Mouse (Mus musculus): ENCODE data around the gene Ibsp.

The Ibsp gene

DNA sequence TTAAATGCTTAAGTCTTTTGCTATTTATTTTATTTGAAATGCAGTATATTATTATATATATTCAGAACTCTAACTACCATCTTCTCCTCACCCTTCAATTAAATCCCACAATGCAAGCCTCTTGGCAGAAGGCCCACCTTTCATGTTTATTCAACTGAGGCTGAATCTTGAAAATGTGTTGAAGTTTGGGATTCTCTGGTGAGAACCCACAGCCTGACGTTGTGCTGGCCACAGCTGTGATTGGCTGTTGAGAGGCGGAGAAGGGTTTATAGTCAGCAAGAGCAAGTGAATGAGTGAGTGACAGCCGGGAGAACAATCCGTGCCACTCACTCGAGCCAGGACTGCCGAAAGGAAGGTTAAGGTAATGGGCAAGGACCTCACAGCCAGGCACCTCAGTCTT lies at the start of gene Ibsp:
TSS of gene Ibsp (plus strand) at position 178 of the 400 bp plus-strand sequence.
- DNase-seq (ENCODE audit: low read depth): no peak

DNA sequence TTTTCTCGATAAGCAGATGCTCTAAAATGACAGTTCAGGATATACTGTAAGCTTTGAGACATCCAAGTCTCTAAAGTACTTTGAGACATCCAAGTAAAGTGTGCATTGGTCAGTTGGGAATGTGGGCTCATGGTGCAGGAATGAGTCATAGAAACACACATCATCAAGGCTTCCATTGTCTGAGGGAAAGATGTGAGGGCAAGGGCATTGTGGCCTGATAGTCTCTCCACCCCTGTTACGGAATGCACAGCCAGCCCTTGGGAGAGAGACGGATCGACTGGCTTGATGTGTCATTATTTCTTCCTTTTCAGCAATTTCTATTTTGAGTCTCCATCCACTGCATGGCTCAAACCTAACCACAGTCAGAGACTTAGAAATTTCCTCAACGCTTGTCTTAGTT lies 47.2 kb upstream of the Ibsp start:
- DNase-seq (ENCODE audit: low read depth): no peak

DNA sequence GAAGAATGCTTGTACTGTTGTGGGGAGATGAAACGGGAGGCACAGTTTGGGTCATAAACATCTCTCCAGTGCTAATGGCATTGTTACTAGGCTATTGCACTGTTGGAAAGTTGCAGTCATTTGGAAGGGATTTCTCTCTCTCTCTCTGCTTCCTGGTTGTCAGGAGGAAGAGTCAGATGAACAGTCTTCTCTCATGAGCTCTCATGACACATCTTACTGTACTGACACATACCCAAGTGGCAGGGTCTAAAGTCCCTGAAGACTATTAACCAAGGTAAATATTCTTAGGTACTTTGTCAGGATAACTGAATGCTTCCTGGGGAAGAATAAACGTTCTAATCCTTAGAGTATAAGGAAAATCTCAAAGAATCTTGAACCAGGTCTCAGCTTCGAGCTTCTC lies 42.4 kb upstream of the Ibsp start:
- DNase-seq (ENCODE audit: low read depth): no peak

DNA sequence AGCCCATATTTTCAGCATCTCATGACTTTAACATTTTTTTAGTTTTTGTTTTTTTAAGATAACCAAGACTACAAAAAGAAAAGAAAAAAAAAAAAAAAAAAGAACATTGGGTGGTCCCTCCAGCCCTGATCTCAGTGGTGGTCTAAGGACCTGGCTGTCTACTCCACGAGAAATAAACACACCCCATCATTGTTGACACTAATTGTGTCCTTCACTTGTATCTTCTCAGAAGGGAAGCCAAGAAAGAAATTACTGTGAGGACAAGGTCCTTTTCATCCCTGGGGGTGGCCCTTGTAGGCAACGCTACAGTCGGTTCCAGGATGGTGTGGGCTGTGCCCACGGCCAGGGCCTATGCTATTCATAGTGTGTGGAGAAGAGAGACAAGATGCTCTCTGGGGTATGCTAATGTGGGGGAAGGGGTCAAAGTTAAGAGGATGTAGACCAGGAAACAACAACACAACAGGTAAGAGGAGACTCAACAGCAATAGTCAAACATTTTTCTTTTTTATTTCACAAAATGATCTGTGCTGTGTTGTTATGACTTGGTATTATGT lies 37.0 kb upstream of the Ibsp start:
- no peak for DNase-seq (ENCODE audit: low read depth)

DNA sequence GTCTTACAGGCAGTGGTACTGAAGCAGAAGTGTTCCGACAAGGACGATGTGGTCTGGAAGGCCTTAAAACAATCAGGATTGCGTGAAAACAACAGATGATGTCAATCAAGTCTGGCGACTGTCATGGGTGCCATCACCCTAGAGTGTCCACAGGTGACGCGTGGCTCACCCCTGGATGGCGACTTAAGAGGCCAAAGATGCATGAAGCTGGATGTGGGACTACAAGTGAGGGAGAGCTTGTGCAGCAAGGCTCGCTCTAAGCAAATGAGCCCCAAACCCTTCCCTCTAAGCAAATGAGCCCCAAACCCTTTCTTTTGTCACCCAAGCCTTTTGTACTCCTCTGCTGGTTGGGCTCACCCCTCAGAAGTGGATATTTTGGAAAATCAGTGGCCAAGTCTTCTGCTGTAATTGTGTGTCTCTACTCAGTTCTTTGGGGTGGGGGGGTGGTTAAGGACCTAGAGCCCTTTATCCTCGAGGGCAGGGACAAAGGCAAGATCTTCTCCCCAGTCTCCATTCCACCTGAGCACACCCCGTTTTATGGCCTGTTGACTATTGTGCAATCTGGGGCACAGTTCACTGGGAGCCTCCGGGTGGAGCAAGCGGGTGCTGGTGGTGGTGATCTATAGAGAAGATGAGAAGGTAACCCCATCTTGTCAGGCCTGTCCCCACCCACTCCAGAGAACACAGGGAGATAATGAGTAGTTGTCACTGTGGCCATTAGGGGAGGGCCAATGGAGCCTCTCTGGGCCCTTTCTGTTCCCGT lies 35.8 kb upstream of the Ibsp start:
- DNase-seq (ENCODE audit: low read depth): no peak

DNA sequence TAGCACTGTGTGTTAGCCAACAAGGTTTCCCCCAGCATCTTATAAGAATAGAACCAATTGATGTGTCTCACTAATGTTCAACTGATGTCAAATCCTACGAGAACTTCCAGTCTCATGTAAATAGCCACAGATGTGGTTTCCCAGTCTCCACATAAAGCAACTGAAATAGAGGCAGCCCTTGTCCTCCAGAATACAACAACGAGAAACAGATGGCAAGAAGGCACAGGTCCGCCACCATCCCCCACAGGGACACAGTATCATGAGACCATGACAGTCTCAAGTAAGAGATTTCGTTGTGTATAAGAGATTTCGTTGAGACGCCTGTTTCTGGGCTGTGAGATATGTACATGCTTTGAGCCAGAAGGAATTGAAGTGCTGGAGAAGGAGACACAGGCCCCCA lies 4.8 kb upstream of the Ibsp start:
- no peak for DNase-seq (ENCODE audit: low read depth)

DNA sequence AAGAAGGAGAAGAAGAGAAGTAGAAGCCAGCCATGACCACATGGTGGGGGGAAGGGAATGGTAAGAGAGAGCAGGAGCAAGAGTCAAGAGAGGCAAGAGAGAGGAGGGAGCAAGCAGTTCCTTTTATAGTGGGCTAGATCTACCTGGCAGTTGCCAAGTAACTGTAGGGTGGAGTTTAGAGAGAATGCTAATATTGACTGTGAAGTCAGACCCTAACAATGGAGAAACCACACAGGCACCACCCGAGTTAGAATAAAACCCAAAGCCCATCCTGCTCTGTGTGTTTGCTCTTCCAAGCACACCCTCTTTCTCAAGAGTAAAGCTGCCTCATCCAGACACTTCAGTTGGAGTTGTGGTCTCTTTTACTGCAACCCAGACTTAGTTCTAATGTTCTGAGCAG lies 15.1 kb downstream of the Ibsp start:
- no peak for DNase-seq (ENCODE audit: low read depth)

DNA sequence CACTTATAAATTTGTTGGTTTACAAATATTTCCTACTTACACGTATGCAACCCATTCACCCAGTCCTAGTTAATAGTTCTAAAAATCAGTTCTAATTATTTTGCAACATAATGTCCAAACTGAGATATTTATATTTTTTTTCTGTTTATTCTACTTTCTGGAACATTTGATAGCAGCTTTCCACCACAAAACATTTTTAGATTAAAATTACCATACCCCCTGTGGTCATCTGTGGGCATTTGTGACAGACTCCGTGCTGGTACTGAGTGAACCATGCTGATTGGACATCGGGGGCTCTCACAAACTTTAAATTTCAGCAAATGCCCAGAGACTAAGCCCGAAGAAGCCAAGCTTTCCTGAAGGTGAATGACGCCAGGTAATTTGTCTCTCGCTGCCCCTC lies 26.1 kb downstream of the Ibsp start, which contains the start of gene Mepe:
TSS of gene Mepe (plus strand) at position 301 of the 400 bp plus-strand sequence.
- DNase-seq (ENCODE audit: low read depth): no peak

DNA sequence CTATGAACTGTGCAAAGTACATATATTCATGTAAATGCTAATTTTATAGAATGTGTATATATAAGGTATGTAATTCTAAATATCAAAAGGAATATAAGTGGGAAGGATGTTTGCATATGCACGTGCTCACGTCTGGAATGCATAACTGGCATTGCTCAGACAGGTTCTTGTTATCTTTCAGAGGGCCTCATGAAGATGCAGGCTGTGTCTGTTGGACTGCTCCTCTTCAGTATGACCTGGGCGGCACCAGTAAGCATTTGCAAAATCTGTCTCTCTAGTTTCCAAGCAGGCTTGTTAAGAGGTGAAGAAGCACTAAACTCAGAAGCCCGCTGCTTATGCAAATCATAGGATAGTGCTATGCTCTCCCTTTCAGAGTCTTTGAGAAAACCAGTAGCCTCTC lies 27.9 kb downstream of the Ibsp start:
- DNase-seq (ENCODE audit: low read depth): no peak

DNA sequence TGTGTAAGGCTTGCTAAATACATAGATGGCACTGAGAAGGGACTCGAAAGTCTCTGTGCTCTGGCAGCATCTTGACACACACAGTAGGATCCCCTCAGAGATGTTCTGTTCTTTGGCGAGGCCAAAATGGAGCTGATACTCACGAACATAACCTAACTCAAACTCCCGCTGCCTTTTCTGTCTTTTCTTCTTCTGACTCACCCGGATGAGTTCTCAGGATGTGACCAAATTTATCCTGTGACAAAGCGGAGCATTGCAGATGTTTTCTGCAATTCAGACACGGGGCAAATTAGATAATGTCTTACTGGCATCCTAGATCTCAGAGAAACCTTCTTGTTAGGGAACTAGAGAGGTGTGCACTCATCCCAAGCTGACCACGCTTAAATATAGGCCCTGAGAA lies 28.4 kb downstream of the Ibsp start:
- no peak for DNase-seq (ENCODE audit: low read depth)

DNA sequence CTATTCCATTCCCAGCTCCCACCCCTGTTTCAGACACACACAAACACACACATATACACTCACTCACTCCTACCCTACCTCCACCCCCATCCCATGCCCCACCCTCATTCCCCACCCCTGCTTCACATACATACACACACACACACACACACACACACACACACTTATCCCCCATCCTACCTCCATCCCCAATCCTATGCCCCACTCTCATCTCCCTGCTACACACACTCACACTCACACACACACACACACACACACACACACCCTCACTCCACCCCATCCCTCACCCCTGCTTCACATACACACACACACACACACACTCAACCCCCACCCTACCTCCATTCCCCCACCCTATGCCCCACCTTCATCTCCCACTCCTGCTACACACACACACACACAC lies 28.9 kb downstream of the Ibsp start:
- DNase-seq (ENCODE audit: low read depth): no peak

DNA sequence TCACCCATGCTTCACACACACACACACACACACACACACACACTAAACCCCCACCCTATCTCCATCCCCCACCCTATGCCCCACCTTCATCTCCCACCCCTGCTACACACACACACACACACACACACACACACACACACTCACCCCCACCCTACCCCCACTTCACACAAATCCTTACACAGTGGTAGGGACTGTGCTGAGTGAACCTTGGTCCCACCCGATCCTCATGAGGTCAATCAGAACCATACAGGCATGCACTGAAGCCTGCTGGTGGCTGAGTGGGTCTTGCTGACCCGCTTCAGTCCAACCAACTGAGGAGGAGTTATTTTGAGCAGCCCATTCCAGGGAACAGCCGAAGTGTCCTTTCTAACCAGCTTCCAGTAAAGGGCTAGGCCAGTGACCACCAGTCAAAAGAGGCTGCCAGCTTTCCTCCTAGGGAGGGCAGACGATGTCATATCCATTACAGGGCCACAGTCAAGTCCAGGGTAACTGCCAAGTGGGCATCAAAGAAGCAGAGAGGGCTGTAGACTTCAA lies 29.4 kb downstream of the Ibsp start:
- DNase-seq (ENCODE audit: low read depth): no peak

DNA sequence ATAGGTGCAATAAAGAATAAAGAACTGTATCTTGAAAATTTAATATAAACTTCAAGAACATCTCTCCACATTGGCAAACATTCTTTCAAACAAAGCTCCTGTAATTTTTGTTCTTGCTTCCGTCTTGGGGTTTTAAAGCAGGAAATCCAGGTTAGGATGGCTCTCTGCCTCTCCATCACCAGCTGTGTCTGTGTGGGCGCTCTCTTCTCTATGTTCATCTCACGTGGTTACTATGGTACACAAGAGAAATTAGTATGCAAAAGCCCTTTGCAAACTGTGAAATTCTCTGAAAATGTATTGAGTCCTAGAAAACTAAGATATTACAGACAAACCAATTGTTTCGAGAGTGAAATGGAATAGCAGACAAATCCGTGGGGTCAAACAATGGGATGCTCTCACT lies 30.4 kb downstream of the Ibsp start:
- DNase-seq (ENCODE audit: low read depth): no peak

DNA sequence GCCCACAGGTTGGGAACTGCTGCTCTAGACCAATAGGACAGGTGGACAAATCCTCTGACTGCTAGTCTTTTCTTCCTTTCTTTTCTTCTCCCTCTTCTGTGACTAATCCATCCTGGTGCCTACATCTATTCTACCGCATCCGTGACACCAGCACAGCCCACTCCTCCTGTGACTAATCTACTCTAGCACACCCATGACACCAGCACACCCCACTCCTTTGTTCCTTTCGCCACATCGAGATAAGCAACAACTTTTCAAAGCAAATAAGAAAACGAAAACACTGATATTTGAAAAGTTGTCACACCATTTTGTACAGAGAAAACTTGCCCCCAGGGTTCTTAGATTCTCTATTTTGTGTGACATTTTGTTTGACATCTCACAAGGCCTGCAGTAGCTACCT lies 31.1 kb downstream of the Ibsp start:
- no peak for DNase-seq (ENCODE audit: low read depth)

DNA sequence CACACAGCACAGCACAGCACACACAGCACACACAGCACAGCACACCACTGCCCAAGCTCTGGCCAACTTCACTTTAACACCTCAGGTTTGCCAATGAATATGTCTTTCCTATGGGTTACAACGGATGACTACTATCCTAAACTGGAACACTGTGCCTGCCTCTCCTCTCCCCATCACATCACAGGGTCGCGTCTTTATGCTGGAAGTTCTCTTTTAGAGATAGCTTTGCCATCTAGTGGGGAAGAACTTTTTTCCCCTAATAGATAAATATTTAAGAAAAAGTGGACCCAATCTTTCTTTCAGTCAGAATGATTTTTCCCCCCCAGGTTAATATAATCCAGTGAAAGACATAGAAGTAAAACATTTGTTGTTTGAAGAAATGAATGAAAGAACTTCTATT lies 33.3 kb downstream of the Ibsp start:
- DNase-seq (ENCODE audit: low read depth): no peak

DNA sequence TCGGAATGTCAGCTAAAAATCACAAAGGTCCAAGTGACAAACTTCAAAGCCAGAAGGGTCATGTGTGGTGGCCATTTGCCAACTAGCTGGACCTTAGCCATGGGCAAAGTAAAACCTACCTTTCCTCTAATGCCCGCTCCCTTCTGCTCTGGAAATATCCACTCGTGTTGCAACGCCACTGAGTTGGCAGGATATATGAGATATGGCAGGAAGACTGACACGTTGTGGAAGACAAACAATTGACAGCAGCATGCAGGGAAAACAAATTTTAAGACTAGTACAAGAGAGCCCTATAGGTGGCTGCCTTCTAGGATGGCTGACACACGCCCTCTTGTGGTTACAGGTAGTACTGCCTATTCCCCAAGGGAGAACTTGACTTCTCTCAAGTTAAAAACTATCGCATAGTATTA lies 34.3 kb downstream of the Ibsp start:
- DNase-seq (ENCODE audit: low read depth): peak; percentile 29

DNA sequence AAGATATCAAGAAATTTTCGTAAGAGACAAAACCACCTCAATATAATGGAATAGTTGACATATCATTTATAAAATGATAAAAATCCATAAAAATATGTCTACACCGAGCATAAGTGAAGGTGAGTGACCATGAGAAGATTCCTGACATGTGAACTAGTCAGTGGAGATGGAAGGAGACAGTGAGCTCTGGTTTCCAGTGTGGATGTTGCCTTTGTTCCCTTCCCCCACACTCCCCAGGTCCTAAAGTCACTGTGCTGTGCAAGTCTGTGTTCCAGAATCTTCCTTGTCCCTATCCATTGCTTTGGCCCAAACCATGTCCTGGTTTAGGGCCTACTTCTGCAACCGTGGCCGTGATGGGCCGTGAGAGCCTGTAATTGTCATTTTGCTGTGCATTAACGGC lies 34.7 kb downstream of the Ibsp start:
- DNase-seq (ENCODE audit: low read depth): no peak

DNA sequence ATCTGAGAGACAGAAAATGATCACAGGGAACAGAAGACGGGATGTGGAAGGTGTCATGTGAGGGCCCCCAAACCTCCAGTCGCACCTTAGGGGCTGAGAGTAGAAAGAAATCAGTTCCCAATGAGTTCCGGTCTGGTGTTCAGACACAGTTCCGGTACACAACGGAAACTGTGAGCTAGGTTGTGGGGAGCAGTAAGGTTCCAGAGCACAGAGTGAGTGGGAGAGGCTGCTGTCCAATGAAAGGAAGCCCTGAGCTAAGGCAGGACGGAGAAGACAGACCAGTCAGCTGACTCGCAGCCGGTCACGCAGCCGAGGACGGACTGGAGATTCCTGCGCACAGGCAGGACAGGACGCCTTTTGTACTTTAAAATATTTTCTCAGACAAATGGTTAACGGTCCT lies 35.5 kb downstream of the Ibsp start:
- no peak for DNase-seq (ENCODE audit: low read depth)

DNA sequence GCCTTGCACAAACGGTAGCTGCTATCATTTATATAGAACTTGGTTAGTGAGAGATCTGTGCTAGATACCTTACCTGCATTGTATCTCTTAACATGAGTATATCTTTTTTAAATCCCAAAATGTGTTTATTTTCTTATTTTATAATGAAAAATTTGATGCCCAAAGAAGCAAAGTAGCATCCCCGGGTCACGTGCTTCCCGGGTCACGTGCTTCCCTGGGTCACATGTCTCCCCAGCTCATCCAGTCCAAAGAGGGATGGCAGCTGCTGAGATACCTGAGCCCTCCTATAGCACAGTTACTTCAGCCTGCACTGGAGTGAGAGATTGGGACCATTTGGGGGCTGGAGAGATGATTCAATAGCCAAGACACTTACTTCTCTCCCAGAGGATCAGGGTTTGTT lies 37.0 kb downstream of the Ibsp start:
- no peak for DNase-seq (ENCODE audit: low read depth)

DNA sequence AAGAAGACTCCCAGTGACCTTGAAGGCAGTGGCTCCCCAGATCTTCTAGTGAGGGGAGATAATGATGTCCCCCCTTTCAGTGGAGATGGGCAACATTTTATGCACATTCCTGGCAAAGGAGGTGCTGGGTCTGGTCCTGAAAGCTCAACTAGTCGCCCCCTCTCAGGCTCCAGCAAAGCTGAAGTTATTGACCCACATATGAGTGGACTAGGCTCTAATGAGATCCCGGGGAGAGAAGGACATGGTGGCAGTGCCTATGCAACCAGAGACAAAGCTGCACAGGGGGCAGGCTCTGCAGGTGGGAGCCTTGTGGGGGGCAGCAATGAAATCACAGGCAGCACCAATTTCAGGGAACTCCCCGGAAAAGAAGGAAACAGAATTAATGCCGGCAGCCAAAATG lies 38.5 kb downstream of the Ibsp start:
- no peak for DNase-seq (ENCODE audit: low read depth)

DNA sequence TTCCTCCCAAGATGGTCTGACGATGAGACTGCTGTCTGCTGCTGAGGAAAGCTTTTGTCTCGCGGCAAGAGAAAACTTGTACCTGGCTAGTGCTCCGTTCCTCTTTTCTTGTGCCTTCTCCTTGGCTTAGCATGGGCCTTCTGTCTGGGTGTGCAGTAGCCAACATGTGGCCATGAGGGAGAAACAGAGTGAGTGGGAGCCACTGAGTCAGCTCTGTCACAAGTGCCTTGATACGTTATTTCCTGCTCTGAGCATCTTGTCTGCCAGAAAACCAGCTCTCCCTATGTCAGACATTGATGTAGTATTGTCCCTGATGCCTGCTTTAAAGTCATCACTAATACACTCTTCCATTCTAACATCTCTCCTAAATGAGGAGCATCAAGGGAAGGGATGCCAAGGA lies 40.0 kb downstream of the Ibsp start:
- no peak for DNase-seq (ENCODE audit: low read depth)

DNA sequence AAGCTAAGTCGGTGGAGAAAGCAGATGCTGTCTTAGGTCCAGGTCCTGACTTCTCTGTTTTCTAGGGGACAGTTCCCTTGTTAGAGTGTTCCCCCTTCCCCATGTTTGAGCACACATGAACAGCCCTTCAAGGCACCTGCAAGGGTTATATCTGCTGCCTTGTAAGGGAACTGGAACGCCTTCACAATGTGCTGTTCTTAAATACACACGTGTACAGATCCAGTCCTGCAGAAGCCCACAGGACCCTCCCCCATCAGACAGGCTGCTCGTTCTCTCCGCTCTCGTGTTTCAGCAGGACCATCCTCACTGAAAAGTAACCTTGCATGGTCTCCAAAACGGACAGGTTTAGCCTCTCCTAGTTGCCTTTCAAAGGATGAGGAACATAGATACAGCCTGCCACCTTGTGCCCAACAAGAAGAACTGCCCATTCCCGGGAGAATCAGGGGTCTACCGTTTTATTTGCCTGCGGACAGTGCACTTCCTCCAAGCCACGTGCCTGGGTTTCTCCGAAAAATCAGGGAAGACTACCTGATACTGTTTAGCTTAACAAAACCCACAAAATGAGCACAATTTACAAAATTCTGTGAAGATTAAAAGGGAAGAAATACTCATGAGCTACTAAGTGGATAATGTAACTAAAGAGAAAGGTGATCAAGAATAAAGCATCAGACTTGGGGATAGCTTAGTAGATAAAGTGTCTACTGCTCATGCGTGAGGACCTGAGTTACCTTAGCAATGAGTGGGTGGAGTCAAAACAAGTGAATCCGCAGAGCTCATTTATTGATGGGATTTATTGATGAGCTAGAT lies 40.9 kb downstream of the Ibsp start:
- DNase-seq (ENCODE audit: low read depth): peak; percentile 23

DNA sequence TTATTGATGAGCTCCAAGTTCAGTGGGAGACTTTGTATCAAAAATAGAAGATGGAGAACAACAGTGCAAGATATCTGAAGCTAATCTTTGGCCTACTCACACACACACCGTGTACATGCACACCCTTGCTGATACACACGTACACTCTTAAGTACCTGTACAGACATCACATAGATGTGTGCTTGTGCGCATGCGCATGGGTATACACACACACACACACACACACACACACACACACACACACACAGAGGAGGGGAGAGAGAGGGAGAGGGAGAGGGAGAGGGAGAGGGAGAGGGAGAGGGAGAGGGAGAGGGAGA lies 41.5 kb downstream of the Ibsp start:
- DNase-seq (ENCODE audit: low read depth): no peak
